Mouse (Mus musculus) liver, embryonic 14 days (tissue): ENCODE data around the gene Sap30. TPM values are rescaled to one million over a fixed set of nuclear protein-coding genes. Genes with fewer than 3 reads are reported as not detected.

Experiments
- polyA plus RNA-seq: library from polyadenylated mRNA; depleted of rRNA; stranded (reverse); fragments of >200 nt; gene quantifications from 2 replicates; pipeline ENCODE4 v1.2.3, GENCODE M21; 2012; rRNA removed

Gene Sap30
- 11.3 and 12.9 TPM in 2 replicates for polyA plus RNA-seq

DNA sequence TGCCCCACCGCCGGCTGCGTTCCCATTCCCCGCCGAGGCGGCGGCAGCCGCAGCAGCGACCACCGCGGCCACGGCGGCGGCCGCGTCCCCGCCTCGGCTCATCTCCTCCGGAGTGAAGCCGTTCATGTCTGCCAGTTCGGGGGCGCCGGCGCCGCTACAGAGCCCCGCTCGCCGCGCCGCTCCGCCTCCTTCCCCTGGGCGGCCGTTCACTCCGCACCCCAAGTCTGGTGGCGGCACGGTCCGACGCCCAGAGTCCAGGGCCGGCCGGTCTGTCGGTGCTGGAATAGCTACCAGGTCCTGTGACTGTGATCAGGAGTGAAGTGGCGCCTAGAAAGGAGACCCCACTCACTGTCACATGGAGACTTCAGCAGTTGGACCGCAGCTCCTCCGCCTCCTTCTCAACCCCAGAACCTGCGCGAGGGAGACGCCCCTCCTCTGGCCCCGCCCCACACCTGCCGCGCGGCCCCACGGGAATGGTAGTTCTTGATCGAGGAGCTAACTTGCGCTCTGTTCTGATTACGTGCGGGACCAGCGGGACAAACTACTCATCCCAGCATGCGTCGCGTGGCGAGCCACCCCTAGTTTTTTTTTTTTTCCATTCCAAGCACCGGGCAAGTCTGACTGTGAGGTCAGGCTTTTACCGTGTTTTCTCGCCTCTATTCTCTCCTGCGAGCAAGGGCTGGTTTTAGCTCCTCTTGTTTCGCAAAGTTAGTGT is at the start of gene Sap30:
Gene Sap30, minus strand, starts transcription at position 420 of the 715 bp plus-strand sequence.

DNA sequence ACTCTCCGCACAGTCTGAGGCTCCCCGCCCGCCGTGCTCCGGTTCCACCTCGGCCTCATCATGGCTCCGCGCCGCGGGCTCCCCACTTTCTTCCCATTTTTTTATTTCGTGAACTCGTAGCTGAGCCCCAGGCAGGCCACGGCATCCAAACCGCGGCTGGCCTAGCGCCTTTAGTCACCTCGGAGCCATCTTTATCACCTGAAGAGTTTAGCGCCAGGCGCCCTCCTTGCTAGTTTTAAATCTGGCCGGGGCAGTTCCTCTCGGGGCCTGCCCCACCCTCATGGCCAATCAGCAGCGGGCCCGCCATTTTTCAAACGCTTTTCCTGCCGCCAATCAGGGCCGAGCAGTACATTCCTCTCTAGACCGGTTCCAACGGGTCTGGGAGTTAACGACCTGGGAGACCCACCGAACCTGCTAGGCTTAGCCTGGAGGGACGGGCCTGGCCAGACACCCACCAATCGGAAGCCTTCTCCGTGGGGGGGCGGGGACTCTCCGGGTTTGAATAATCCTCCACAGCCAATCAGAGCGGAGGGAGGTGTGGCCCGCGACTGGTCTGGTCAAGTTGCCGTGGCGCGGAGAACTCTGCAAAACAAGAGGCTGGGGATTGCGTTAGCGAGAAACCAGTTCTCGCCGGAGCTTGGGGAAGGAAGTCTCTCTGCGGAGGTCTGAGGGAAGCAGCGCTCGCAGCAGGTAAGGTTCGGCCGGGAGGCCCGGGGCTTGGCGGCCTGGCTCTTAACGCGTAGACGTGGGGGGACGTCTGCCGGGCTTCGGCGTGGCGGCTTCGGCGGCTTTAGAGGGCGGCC is 23.9 kb upstream of the Sap30 start, which contains the start of gene Hmgb2:
Gene Hmgb2, plus strand, starts transcription at position 592 of the 803 bp plus-strand sequence.

GRCm38 (mm10) chr8:57455765-57456164 is 31.9 kb downstream of the Sap30 start, which contains the start of gene Scrg1:
Gene Scrg1 (plus strand): TSS chr8:57455923.

Other genes starting within 250 kb of the Sap30 start
- 1.9 TPM in 2 replicates for gene Hand2, start 166.9 kb downstream of the Sap30 start, polyA plus RNA-seq
- 0.12 TPM in 1 of 2 replicates, not detected in the other for gene Scrg1, start 31.9 kb downstream of the Sap30 start, polyA plus RNA-seq
- 233 and 256 TPM in 2 replicates for gene Hmgb2, start 24.0 kb upstream of the Sap30 start, polyA plus RNA-seq
- 2.6 and 3.1 TPM in 2 replicates for gene Galnt7, start 165.2 kb upstream of the Sap30 start, polyA plus RNA-seq